Mouse (Mus musculus) heart, embryonic 10.5 days (tissue): ENCODE measurements around the gene Gm21663. TPM values are rescaled to one million over a fixed set of nuclear protein-coding genes. Genes with fewer than 3 reads are reported as not detected.
"Not testable (repeated sequence)": the region's sequence is repeated elsewhere in the genome, so short reads cannot be mapped to it uniquely, and the experiment has no call there.

ENCODE experiments used
- DNase-seq: peaks from one replicate; pipeline ENCODE4 v3.0.0-alpha.2; 2017; ENCODE audit warnings: low spot score
- H3K27ac ChIP-seq: fragments of 300-500 bp; sonication (generic); 2 replicates; pipeline ENCODE4 v1.5.1; 2016; ENCODE audit warnings: mild to moderate bottlenecking
- H3K27me3 ChIP-seq: fragments of 300-500 bp; sonication (generic); 2 replicates; pipeline ENCODE4 v1.6.1; 2016; ENCODE audit warnings: mild to moderate bottlenecking; ENCODE audit not compliant: poor library complexity, insufficient read depth, severe bottlenecking
- H3K36me3 ChIP-seq: fragments of 300-500 bp; sonication (generic); 2 replicates; pipeline ENCODE4 v1.6.1; 2016; ENCODE audit warnings: mild to moderate bottlenecking, moderate library complexity
- H3K4me1 ChIP-seq: fragments of 300-500 bp; sonication (generic); 2 replicates; pipeline ENCODE4 v1.6.1; 2016; ENCODE audit warnings: mild to moderate bottlenecking
- H3K4me3 ChIP-seq: fragments of 300-500 bp; sonication (generic); 2 replicates; pipeline ENCODE4 v1.5.1; 2016; ENCODE audit warnings: mild to moderate bottlenecking, moderate library complexity
- H3K9me3 ChIP-seq: fragments of 300-500 bp; sonication (generic); 2 replicates; pipeline ENCODE4 v1.6.1; 2016; ENCODE audit warnings: mild to moderate bottlenecking, moderate library complexity
- WGBS: fragments of 180-500 bp; shearing (Covaris S2); methylation state at CpG from one replicate; pipeline ENCODE4 v1.1.7; 2016; 5-methylcytosine and 5-hydroxymethylcytosine counted together
- polyA plus RNA-seq: library from polyadenylated mRNA; unstranded; fragments of >200 nt; fragmentation: Nextera tagmentation; extraction: Ambion mirVana; gene quantifications from 2 replicates; pipeline ENCODE4 v1.2.1, GENCODE M21; 2016

Gene Gm21663
- polyA plus RNA-seq = not detected in 2 replicates

- H3K4me1 ChIP-seq, H3K27ac ChIP-seq, H3K9me3 ChIP-seq, H3K27me3 ChIP-seq, DNase-seq, H3K4me3 ChIP-seq, H3K36me3 ChIP-seq: not testable (repeated sequence)
- WGBS = 47% methylated on average over 2 of the region's 2 CpGs
Observed at GRCm38 (mm10) chr5:25942281-25942680, at the start of gene Gm21663. Gm21663 (minus strand) TSS chr5:25942381.

- not testable (repeated sequence) for H3K4me3 ChIP-seq, H3K36me3 ChIP-seq, H3K27ac ChIP-seq, H3K27me3 ChIP-seq, H3K9me3 ChIP-seq, H3K4me1 ChIP-seq, DNase-seq
- no CpG with 5 or more reads among the region's 3 CpGs for whole genome bisulfite sequencing
Observed at GRCm38 (mm10) chr5:25988550-25988949, 46.4 kb upstream of the Gm21663 start, which contains the start of gene Gm21698. Gm21698 (minus strand) TSS chr5:25988650.

- not testable (repeated sequence) for DNase-seq, H3K27ac ChIP-seq, H3K36me3 ChIP-seq, H3K9me3 ChIP-seq, H3K4me3 ChIP-seq, H3K27me3 ChIP-seq, H3K4me1 ChIP-seq
- no CpG with 5 or more reads among the region's 2 CpGs for WGBS
Observed at GRCm38 (mm10) chr5:25972563-25972962, 30.4 kb upstream of the Gm21663 start, which contains the start of gene Gm21680. Gm21680 (minus strand) TSS chr5:25972663.

- not testable (repeated sequence) for H3K9me3 ChIP-seq, DNase-seq, H3K27ac ChIP-seq, H3K4me1 ChIP-seq, H3K36me3 ChIP-seq
- WGBS = 40% methylated on average over 17 of the region's 17 CpGs
- peak overlapping the region; percentile 42 for H3K4me3 ChIP-seq
- peaks cover 12% of the 10 kb centered on the region; the same call in 1 of the 2 replicates for H3K27me3 ChIP-seq
Observed at GRCm38 (mm10) chr5:25957050-25957449, 14.9 kb upstream of the Gm21663 start.

GRCm38 (mm10) chr5:25956611-25957010 is 14.4 kb upstream of the Gm21663 start:
- H3K36me3 ChIP-seq, H3K9me3 ChIP-seq, H3K27ac ChIP-seq, H3K4me1 ChIP-seq: not testable (repeated sequence)
- peak; percentile 73 for DNase-seq
- WGBS = 21% methylated on average over 32 of the region's 32 CpGs
- H3K4me3 ChIP-seq = peak overlapping the region; percentile 42
- H3K27me3 ChIP-seq = peaks cover 12% of the 10 kb centered on the region; the same call in 1 of the 2 replicates

GRCm38 (mm10) chr5:25954317-25954716 is 12.1 kb upstream of the Gm21663 start, which contains the start of gene Gm21671:
Gm21671 (minus strand) TSS chr5:25954417.
- WGBS = 72% methylated on average over 2 of the region's 2 CpGs
- not testable (repeated sequence) for H3K9me3 ChIP-seq, H3K27ac ChIP-seq, H3K36me3 ChIP-seq, H3K4me1 ChIP-seq, DNase-seq, H3K4me3 ChIP-seq
- H3K27me3 ChIP-seq = peaks cover 12% of the 10 kb centered on the region; the same call in 1 of the 2 replicates

- H3K9me3 ChIP-seq, H3K27me3 ChIP-seq, H3K4me1 ChIP-seq, H3K4me3 ChIP-seq, H3K36me3 ChIP-seq, H3K27ac ChIP-seq: not testable (repeated sequence)
- DNase-seq = peak; percentile 69
- WGBS = 80% methylated on average over 2 of the region's 2 CpGs
Observed at GRCm38 (mm10) chr5:25945391-25945790, 3.2 kb upstream of the Gm21663 start.

- Histone ChIP-seq H3K9me3 (no peaks in the 10 kb centered on the region), H3K27ac (no peak overlapping the region), H3K4me1 (no peaks in the 10 kb centered on the region), H3K4me3 (no peak overlapping the region), H3K36me3 (no peaks in the 10 kb centered on the region), H3K27me3 (no peaks in the 10 kb centered on the region)
- peak; percentile 66 for DNase-seq
- 78% methylated on average over 1 of the region's 1 CpGs for WGBS
Observed at GRCm38 (mm10) chr5:25891321-25891720, 50.9 kb downstream of the Gm21663 start.

GRCm38 (mm10) chr5:25889746-25890382 is 52.3 kb downstream of the Gm21663 start:
- no peak for DNase-seq
- Histone ChIP-seq H3K36me3 (no peaks in the 10 kb centered on the region), H3K27me3 (no peaks in the 10 kb centered on the region), H3K4me1 (no peaks in the 10 kb centered on the region), H3K27ac (no peak overlapping the region), H3K9me3 (peaks cover 3% of the 10 kb centered on the region; the same call in 1 of the 2 replicates), H3K4me3 (no peak overlapping the region)
- 54% methylated on average over 3 of the region's 3 CpGs for whole genome bisulfite sequencing

- 83% methylated on average over 3 of the region's 3 CpGs for WGBS
- H3K4me1 ChIP-seq = no peaks in the 10 kb centered on the region
Observed at GRCm38 (mm10) chr5:25886708-25887107, 55.5 kb downstream of the Gm21663 start.

More at GRCm38 (mm10) chr5:25886708-25887107, 55.5 kb downstream of the Gm21663 start:
- peaks cover 4% of the 10 kb centered on the region; the same call in 1 of the 2 replicates for H3K9me3 ChIP-seq
- H3K27ac ChIP-seq = no peak overlapping the region
- no peaks in the 10 kb centered on the region for H3K27me3 ChIP-seq
- no peaks in the 10 kb centered on the region for H3K36me3 ChIP-seq
- DNase-seq = peak; percentile 13
- H3K4me3 ChIP-seq = no peak overlapping the region

Other genes starting within 250 kb of the Gm21663 start
- gene Xrcc2, start 236.6 kb downstream of the Gm21663 start, polyA plus RNA-seq = 13.0 and 13.2 TPM in 2 replicates
- 22.7 and 40.6 TPM in 2 replicates for gene Actr3b, start 182.4 kb downstream of the Gm21663 start, polyA plus RNA-seq
- gene Gm21671, start 12.0 kb upstream of the Gm21663 start, polyA plus RNA-seq = 0.15 TPM in 1 of 2 replicates, not detected in the other
- 0.09 and 0.20 TPM in 2 replicates for gene Gm21680, start 30.3 kb upstream of the Gm21663 start, polyA plus RNA-seq
- 0.26 TPM in 1 of 2 replicates, not detected in the other for gene Gm21698, start 46.3 kb upstream of the Gm21663 start, polyA plus RNA-seq
- gene Gm1979, start 62.4 kb upstream of the Gm21663 start, polyA plus RNA-seq = 0.14 and 0.18 TPM in 2 replicates
- gene Gm5862, start 80.5 kb upstream of the Gm21663 start, polyA plus RNA-seq = 0.14 TPM in 1 of 2 replicates, not detected in the other
- 0.05 and 0.26 TPM in 2 replicates for gene Speer4a, start 97.2 kb upstream of the Gm21663 start, polyA plus RNA-seq
- not detected in 2 replicates for gene Gm7347, start 116.2 kb upstream of the Gm21663 start, polyA plus RNA-seq
- not detected in 2 replicates for gene Gm10471, start 146.9 kb upstream of the Gm21663 start, polyA plus RNA-seq
- gene 5031410I06Rik, start 163.0 kb upstream of the Gm21663 start, polyA plus RNA-seq = 0.33 TPM in 1 of 2 replicates, not detected in the other
- gene Gm10220, start 179.0 kb upstream of the Gm21663 start, polyA plus RNA-seq = not detected in 2 replicates